Mouse (Mus musculus): ENCODE results near the gene AI464131. TPM values are rescaled to one million over a fixed set of nuclear protein-coding genes. Genes with fewer than 3 reads are reported as not detected.

The AI464131 gene
- polyA plus RNA-seq, 1 experiment from 2014 or later, result 9.6 TPM

DNA sequence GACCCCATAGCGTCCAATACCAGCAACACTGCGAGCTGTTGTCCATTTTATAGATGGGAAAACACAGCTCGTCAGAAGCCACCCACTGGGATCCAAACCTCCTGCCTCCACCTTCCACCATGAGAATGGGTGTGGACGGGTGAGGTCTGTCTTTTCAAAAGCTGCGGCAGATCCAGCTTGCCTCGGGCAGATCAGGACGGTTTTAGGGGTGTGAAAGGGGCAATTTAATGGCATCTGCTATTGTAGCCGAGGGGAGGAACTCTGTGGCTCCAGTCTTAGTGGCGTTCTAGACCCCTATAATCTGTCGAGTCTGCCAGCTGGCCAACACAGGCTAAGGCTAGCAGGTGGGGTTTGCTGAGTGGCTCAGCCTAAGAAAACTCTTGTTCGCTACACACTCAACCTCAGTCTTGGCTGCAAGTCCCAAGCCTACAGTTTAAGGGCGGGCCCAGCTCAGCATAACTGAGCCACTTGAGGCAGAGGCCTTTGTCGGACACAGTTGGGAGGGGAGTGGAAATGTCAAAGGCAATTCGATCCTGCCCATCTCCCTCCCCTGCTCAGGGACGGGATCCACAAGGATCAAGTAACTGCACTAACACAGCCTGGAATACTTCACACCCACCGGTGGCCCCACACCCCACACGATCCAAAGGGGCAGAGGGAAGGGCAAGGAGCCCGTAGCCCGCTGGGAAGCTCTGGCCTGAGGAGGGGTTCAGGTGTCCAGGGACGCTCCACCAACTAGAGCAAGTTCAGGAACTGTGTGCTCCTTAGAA is 520 bp downstream of the AI464131 start:
- Histone ChIP-seq H3K27ac (ENCODE audit: low read depth, low read length) (no peak overlapping the region), H3K36me3 (ENCODE audit: control insufficient read depth, insufficient read depth, low read length) (no peaks in the 10 kb centered on the region), H3K4me3 (ENCODE audit: low read depth, low read length) (peak overlapping the region; percentile 34), H3K9me3 (ENCODE audit: control insufficient read depth, low read length) (no peaks in the 10 kb centered on the region), H3K4me1 (ENCODE audit: control insufficient read depth, insufficient read depth, low read length) (peaks cover 20% of the 10 kb centered on the region), H3K4me2 (ENCODE audit: low read depth) (peak overlapping the region; percentile 55), H3K27me3 (ENCODE audit: control insufficient read depth, insufficient read depth, low read length) (peaks cover 49% of the 10 kb centered on the region), H3K9ac (ENCODE audit: low read length) (peak overlapping the region; percentile 12; the same call in 1 of the 2 replicates)
- ATAC-seq (ENCODE audit: insufficient read depth, low FRiP score, low TSS enrichment), result peak; percentile 45
- WGBS, result 8% methylated on average over 20 of the region's 20 CpGs
- DNase-seq (ENCODE audit: low spot score), result peak; percentile 34

DNA sequence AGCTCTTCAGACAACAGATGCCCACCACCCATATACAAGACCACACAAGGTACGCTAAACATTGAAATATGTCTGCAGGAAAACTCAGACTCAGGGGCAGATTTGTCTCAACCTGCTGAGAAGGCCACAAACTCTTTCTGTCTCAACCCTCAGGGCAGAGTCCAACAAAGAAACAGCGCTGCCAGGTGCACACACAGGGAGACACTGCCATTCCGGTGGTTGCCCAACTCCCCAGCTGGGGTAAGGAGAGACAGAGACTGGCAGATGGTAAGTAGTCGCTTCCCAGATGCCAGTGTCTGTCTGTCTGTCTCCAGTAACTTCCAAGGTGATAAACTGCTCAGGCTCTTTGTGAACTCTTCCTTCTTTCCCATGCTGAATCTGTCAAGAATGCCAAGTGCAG is 2.1 kb downstream of the AI464131 start:
- Histone ChIP-seq H3K27me3 (ENCODE audit: control insufficient read depth, insufficient read depth, low read length) (peaks cover 59% of the 10 kb centered on the region), H3K9ac (ENCODE audit: low read length) (no peak overlapping the region), H3K4me2 (ENCODE audit: low read depth) (no peak overlapping the region), H3K4me3 (ENCODE audit: low read depth, low read length) (no peak overlapping the region), H3K9me3 (ENCODE audit: control insufficient read depth, low read length) (no peaks in the 10 kb centered on the region), H3K27ac (ENCODE audit: low read depth, low read length) (no peak overlapping the region), H3K36me3 (ENCODE audit: control insufficient read depth, insufficient read depth, low read length) (no peaks in the 10 kb centered on the region), H3K4me1 (ENCODE audit: control insufficient read depth, insufficient read depth, low read length) (peaks cover 12% of the 10 kb centered on the region)
- ATAC-seq (ENCODE audit: insufficient read depth, low FRiP score, low TSS enrichment) (no peak), DNase-seq (ENCODE audit: low spot score) (no peak)
- 73% methylated on average over 4 of the region's 4 CpGs for WGBS

DNA sequence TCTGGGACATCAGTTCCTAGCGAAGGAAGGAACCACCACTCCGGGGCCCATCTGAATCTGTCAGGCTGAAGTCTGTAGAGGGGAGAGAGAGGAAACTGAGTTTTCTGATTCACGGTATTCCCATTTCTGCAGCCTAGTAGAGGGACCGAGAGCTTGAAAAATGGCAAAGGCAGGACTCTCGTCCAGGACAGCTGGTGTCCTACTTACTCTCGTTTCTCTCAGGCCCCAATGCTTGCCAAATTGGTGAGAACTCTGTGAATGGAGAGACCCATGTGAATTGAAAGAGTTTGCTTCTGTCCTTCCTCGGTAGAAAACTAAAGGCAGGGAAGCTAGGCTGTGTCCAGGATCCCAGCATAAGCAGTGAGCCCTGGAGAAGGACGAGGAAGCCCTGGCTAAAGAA is 3.3 kb downstream of the AI464131 start:
- ATAC-seq (ENCODE audit: insufficient read depth, low FRiP score, low TSS enrichment) (no peak), DNase-seq (ENCODE audit: low spot score) (no peak)
- 58% methylated on average over 8 of the region's 8 CpGs for whole genome bisulfite sequencing
- Histone ChIP-seq H3K4me1 (ENCODE audit: control insufficient read depth, insufficient read depth, low read length) (peaks cover 12% of the 10 kb centered on the region), H3K9ac (ENCODE audit: low read length) (no peak overlapping the region), H3K27ac (ENCODE audit: low read depth, low read length) (no peak overlapping the region), H3K36me3 (ENCODE audit: control insufficient read depth, insufficient read depth, low read length) (no peaks in the 10 kb centered on the region), H3K4me2 (ENCODE audit: low read depth) (no peak overlapping the region), H3K4me3 (ENCODE audit: low read depth, low read length) (no peak overlapping the region), H3K9me3 (ENCODE audit: control insufficient read depth, low read length) (no peaks in the 10 kb centered on the region), H3K27me3 (ENCODE audit: control insufficient read depth, insufficient read depth, low read length) (peaks cover 64% of the 10 kb centered on the region)

DNA sequence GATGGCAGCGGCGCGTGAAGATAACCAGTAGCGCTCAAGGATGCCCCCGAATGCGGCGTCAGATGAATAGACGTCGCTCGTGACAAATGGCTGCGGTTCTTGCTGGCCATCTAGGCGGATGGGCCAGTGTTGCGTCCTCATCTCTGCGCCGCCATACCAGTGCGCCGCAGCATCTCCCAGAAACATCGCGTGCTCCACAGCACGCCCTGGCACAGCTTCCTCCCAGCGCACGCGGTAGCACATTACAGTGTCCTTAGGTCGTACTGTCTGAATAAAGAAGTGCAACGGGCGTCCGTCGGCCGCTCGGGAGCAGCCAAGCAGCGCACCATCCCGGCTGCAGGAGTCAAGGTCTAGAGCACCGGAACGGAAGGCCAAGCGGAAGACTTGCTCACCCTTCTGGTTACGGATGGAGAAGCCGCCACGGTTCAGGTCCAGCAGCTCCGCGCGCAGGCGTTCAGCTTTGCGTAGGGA is 3.9 kb downstream of the AI464131 start:
- Histone ChIP-seq H3K4me3 (ENCODE audit: low read depth, low read length) (peak overlapping the region; percentile 18), H3K9me3 (ENCODE audit: control insufficient read depth, low read length) (no peaks in the 10 kb centered on the region), H3K4me1 (ENCODE audit: control insufficient read depth, insufficient read depth, low read length) (peaks cover 12% of the 10 kb centered on the region), H3K27ac (ENCODE audit: low read depth, low read length) (no peak overlapping the region), H3K9ac (ENCODE audit: low read length) (0 out of 2 replicates have a peak overlapping the region, but pooled peaks have one; percentile 29), H3K36me3 (ENCODE audit: control insufficient read depth, insufficient read depth, low read length) (no peaks in the 10 kb centered on the region), H3K4me2 (ENCODE audit: low read depth) (peak overlapping the region; percentile 44), H3K27me3 (ENCODE audit: control insufficient read depth, insufficient read depth, low read length) (peaks cover 64% of the 10 kb centered on the region)
- WGBS, result 3% methylated on average over 43 of the region's 43 CpGs
- ATAC-seq (ENCODE audit: insufficient read depth, low FRiP score, low TSS enrichment) (no peak), DNase-seq (ENCODE audit: low spot score) (peak; percentile 59)

DNA sequence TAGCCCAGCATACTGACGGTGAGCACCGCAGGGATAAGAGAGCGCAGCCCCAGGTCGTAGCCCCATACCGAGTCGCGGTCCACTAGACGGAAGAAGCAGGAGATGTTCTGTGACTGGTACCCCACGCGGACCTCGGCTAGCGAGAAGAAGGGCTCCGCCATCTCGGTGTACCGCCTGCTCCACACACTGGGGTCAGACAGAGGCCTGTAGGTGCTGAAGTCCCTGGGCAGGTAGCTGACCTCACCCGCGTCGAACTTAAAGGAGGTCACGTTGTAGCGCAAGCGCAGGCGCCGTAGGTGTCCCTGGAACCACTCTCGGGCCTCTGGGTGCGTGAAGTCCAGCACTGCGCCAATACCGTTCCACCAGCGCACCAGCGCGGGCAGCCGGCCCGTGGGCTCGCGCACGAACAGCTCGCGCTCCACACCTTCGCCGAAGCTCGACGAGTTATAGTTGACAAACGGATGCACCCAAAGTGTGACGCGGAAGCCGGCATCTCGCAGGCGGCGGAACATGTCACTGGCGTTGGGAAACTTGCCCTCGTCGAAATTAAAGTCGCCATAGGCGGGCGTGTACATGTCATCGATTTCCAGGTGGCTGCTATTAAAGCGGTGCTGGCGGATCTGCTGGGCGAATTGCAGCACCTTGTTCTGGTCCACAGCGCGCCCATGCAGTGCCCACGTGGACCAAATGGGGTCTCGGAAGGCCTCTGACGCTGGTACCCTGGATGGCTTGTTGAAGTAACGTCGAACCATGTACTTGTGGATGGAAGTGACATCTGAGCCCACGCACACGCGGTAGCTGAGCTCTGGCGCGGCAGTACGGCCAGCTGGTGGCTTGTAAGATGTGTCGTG is 4.7 kb downstream of the AI464131 start:
- H3K27ac ChIP-seq (ENCODE audit: low read depth, low read length), result no peak overlapping the region
- H3K4me1 ChIP-seq (ENCODE audit: control insufficient read depth, insufficient read depth, low read length), result peaks cover 12% of the 10 kb centered on the region
- 0 out of 2 replicates have a peak overlapping the region, but pooled peaks have one; percentile 2 for H3K9ac ChIP-seq (ENCODE audit: low read length)
- H3K36me3 ChIP-seq (ENCODE audit: control insufficient read depth, insufficient read depth, low read length), result no peaks in the 10 kb centered on the region
- WGBS, result 5% methylated on average over 72 of the region's 72 CpGs
- H3K9me3 ChIP-seq (ENCODE audit: control insufficient read depth, low read length), result no peaks in the 10 kb centered on the region
- H3K4me2 ChIP-seq (ENCODE audit: low read depth), result peak overlapping the region; percentile 44
- peak; percentile 25 for DNase-seq (ENCODE audit: low spot score)
- peaks cover 64% of the 10 kb centered on the region for H3K27me3 ChIP-seq (ENCODE audit: control insufficient read depth, insufficient read depth, low read length)
- H3K4me3 ChIP-seq (ENCODE audit: low read depth, low read length), result peak overlapping the region; percentile 18
- ATAC-seq (ENCODE audit: insufficient read depth, low FRiP score, low TSS enrichment), result 0 out of 2 replicates have a peak, but pooled peaks have one; percentile 23

DNA sequence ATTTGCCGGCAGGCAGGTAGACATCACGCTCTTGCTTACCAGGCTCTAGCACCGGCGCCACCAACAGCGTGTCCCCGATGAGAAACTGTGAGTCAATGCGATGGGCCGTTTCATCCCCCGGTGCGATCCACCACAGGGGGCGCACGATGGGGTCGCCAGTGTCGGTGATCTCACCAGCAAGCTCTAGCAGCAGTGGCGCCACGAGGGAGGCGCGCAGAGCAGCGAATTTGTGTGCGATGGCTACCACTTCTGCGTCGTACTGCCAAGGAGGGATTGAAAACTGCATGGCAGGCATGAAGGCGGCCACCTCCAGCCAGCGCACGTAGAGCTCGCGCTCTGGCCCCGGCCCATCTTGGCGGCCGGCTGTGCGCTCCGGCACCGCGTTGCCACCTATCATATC is 5.3 kb downstream of the AI464131 start:
- Histone ChIP-seq H3K9ac (ENCODE audit: low read length) (0 out of 2 replicates have a peak overlapping the region, but pooled peaks have one; percentile 2), H3K4me1 (ENCODE audit: control insufficient read depth, insufficient read depth, low read length) (peaks cover 12% of the 10 kb centered on the region), H3K36me3 (ENCODE audit: control insufficient read depth, insufficient read depth, low read length) (no peaks in the 10 kb centered on the region), H3K27ac (ENCODE audit: low read depth, low read length) (no peak overlapping the region), H3K4me2 (ENCODE audit: low read depth) (peak overlapping the region; percentile 44), H3K4me3 (ENCODE audit: low read depth, low read length) (peak overlapping the region; percentile 18), H3K9me3 (ENCODE audit: control insufficient read depth, low read length) (no peaks in the 10 kb centered on the region), H3K27me3 (ENCODE audit: control insufficient read depth, insufficient read depth, low read length) (peaks cover 64% of the 10 kb centered on the region)
- ATAC-seq (ENCODE audit: insufficient read depth, low FRiP score, low TSS enrichment) (peak; percentile 29; the same call in 1 of the 2 replicates), DNase-seq (ENCODE audit: low spot score) (peak; percentile 66)
- WGBS, result under 1% methylated on average over 34 of the region's 34 CpGs

DNA sequence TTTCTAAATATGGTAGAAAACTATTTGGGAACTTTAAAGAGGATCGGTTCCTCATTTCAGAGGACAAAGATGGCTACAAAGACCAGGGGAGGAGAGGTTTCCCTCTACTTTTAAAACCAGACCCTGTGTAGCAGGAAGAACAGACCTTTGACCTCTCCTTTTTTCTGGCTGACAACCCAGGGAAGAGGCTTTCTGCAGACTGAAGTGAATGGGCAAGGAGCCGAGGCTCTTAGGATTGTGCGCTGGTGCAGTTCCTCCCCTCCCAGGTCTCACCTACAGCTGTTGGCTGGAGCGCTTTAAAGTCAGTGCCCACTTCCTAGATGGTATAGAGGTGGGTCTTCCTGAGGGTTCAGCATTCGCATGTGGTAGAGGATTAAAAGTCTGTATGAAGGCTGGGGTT is 5.8 kb downstream of the AI464131 start:
- Histone ChIP-seq H3K27ac (ENCODE audit: low read depth, low read length) (no peak overlapping the region), H3K4me3 (ENCODE audit: low read depth, low read length) (no peak overlapping the region), H3K4me2 (ENCODE audit: low read depth) (no peak overlapping the region), H3K9me3 (ENCODE audit: control insufficient read depth, low read length) (no peaks in the 10 kb centered on the region), H3K9ac (ENCODE audit: low read length) (no peak overlapping the region), H3K36me3 (ENCODE audit: control insufficient read depth, insufficient read depth, low read length) (no peaks in the 10 kb centered on the region), H3K4me1 (ENCODE audit: control insufficient read depth, insufficient read depth, low read length) (peaks cover 12% of the 10 kb centered on the region), H3K27me3 (ENCODE audit: control insufficient read depth, insufficient read depth, low read length) (peaks cover 61% of the 10 kb centered on the region)
- ATAC-seq (ENCODE audit: insufficient read depth, low FRiP score, low TSS enrichment) (no peak), DNase-seq (ENCODE audit: low spot score) (no peak)
- 50% methylated on average over 5 of the region's 5 CpGs for WGBS

DNA sequence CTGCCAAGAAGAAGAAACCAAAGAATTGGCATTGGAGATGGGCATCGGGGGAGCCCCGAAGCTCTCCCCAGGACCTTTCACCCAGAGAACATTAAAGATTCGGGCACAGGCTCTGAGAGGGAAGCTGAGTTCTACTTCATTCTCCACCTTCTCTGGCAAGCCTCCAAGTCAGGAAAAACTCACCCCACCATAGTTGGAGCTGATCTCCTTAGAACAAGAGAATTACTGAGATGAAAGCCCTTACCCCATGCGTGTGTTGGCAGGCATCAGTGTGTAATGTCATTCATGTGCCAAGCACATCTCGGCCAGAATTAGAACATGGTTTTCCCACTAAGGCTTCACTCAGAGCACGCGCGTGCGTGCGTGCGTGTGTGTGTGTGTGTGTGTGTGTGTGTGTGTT is 7.0 kb downstream of the AI464131 start:
- Histone ChIP-seq H3K36me3 (ENCODE audit: control insufficient read depth, insufficient read depth, low read length) (no peaks in the 10 kb centered on the region), H3K4me1 (ENCODE audit: control insufficient read depth, insufficient read depth, low read length) (peaks cover 12% of the 10 kb centered on the region), H3K4me3 (ENCODE audit: low read depth, low read length) (no peak overlapping the region), H3K27me3 (ENCODE audit: control insufficient read depth, insufficient read depth, low read length) (peaks cover 51% of the 10 kb centered on the region), H3K4me2 (ENCODE audit: low read depth) (no peak overlapping the region), H3K9me3 (ENCODE audit: control insufficient read depth, low read length) (no peaks in the 10 kb centered on the region), H3K27ac (ENCODE audit: low read depth, low read length) (no peak overlapping the region), H3K9ac (ENCODE audit: low read length) (no peak overlapping the region)
- DNase-seq (ENCODE audit: low spot score) (no peak), ATAC-seq (ENCODE audit: insufficient read depth, low FRiP score, low TSS enrichment) (no peak)
- 95% methylated on average over 11 of the region's 11 CpGs for WGBS

Data from neural tube, embryonic 11.5 days (tissue).